Mouse (Mus musculus) adrenal gland, postnatal 25 days (tissue): ENCODE results near the gene Gnai2. TPM values are rescaled to one million over a fixed set of nuclear protein-coding genes. Genes with fewer than 3 reads are reported as not detected.

Experiments
- DNase-seq: peaks from one replicate; pipeline ENCODE4 v3.0.0; 2021; ENCODE audit warnings: mixed read lengths
- total RNA-seq: library from RNA; stranded (reverse); gene quantifications from 2 replicates; pipeline ENCODE4 v1.2.3, GENCODE M21; 2021

Gnai2 gene
- total RNA-seq, 1 experiment from 2014 or later: 238 TPM

- DNase-seq: no peak
Observed at GRCm38 (mm10) chr9:107630576-107630975, 4.6 kb downstream of the Gnai2 start.

- DNase-seq: no peak
Observed at GRCm38 (mm10) chr9:107629901-107630425, 5.2 kb downstream of the Gnai2 start.

- DNase-seq: no peak
Observed at GRCm38 (mm10) chr9:107629411-107629730, 5.8 kb downstream of the Gnai2 start.

GRCm38 (mm10) chr9:107628721-107629410 is 6.3 kb downstream of the Gnai2 start:
- DNase-seq: no peak

GRCm38 (mm10) chr9:107627387-107628255 is 7.5 kb downstream of the Gnai2 start:
- no peak for DNase-seq

- peak; percentile 77 for DNase-seq
Observed at GRCm38 (mm10) chr9:107626844-107627277, 8.3 kb downstream of the Gnai2 start.

GRCm38 (mm10) chr9:107626158-107626843 is 8.9 kb downstream of the Gnai2 start:
- no peak for DNase-seq

GRCm38 (mm10) chr9:107625351-107626128 is 9.6 kb downstream of the Gnai2 start:
- DNase-seq: no peak

- no peak for DNase-seq
Observed at GRCm38 (mm10) chr9:107624951-107625350, 10.2 kb downstream of the Gnai2 start.

- no peak for DNase-seq
Observed at GRCm38 (mm10) chr9:107624539-107624938, 10.6 kb downstream of the Gnai2 start.

GRCm38 (mm10) chr9:107620954-107621353 is 14.2 kb downstream of the Gnai2 start:
- no peak for DNase-seq

- peak; percentile 53 for DNase-seq
Observed at GRCm38 (mm10) chr9:107619546-107619879, 15.7 kb downstream of the Gnai2 start.

- DNase-seq: no peak
Observed at GRCm38 (mm10) chr9:107618778-107619545, 16.2 kb downstream of the Gnai2 start.

GRCm38 (mm10) chr9:107618098-107618497 is 17.1 kb downstream of the Gnai2 start:
- DNase-seq: no peak

- DNase-seq: no peak
Observed at GRCm38 (mm10) chr9:107617461-107617860, 17.7 kb downstream of the Gnai2 start.

- no peak for DNase-seq
Observed at GRCm38 (mm10) chr9:107615035-107615434, 20.1 kb downstream of the Gnai2 start.

GRCm38 (mm10) chr9:107612945-107613569 is 22.1 kb downstream of the Gnai2 start:
- DNase-seq: no peak

- peak; percentile 100 for DNase-seq
Observed at GRCm38 (mm10) chr9:107612191-107612944, 22.8 kb downstream of the Gnai2 start.

GRCm38 (mm10) chr9:107611456-107612190 is 23.5 kb downstream of the Gnai2 start:
- DNase-seq: no peak
